Mouse (Mus musculus) liver, embryonic 16.5 days (tissue): ENCODE results near the gene Dstn. TPM values are rescaled to one million over a fixed set of nuclear protein-coding genes. Genes with fewer than 3 reads are reported as not detected.

Experiments
- ATAC-seq: fragments of 200-750 bp; cut with Nextera tagmentation; 2 replicates; pipeline ENCODE4 v1.8.0; 2017; ENCODE audit warnings: low read depth, mild to moderate bottlenecking, moderate number of reproducible peaks, moderate library complexity
- H3K27ac ChIP-seq: fragments of 300-500 bp; sonication (generic); 2 replicates; pipeline ENCODE4 v1.5.1; 2014; ENCODE audit warnings: mild to moderate bottlenecking, low read length
- H3K27me3 ChIP-seq: fragments of 300-500 bp; sonication (generic); 2 replicates; pipeline ENCODE4 v1.6.1; 2014; ENCODE audit warnings: low read depth, low read length, mixed read lengths; ENCODE audit not compliant: control insufficient read depth, insufficient read depth
- H3K36me3 ChIP-seq: fragments of 300-500 bp; sonication (generic); 2 replicates; pipeline ENCODE4 v1.6.1; 2014; ENCODE audit warnings: mild to moderate bottlenecking; ENCODE audit not compliant: control insufficient read depth, insufficient read depth
- H3K4me1 ChIP-seq: fragments of 300-500 bp; sonication (generic); 2 replicates; pipeline ENCODE4 v1.6.1; 2014; ENCODE audit warnings: low read depth, low read length, mixed read lengths; ENCODE audit not compliant: control insufficient read depth
- H3K4me2 ChIP-seq: fragments of 300-500 bp; sonication (generic); 2 replicates; pipeline ENCODE4 v1.6.1; 2014; ENCODE audit warnings: low read depth, low read length, mixed read lengths
- H3K4me3 ChIP-seq: fragments of 300-500 bp; sonication (generic); 2 replicates; pipeline ENCODE4 v1.5.1; 2014; ENCODE audit warnings: low read depth, mild to moderate bottlenecking, low read length
- H3K9ac ChIP-seq: fragments of 300-500 bp; sonication (generic); 2 replicates; pipeline ENCODE4 v1.6.1; 2014; ENCODE audit warnings: low read depth, low read length
- H3K9me3 ChIP-seq: fragments of 300-500 bp; sonication (generic); replicated peaks from 2 replicates; pipeline ENCODE4 v1.6.1; 2016; ENCODE audit warnings: low read length; ENCODE audit not compliant: control insufficient read depth
- WGBS: fragments of 180-500 bp; shearing (Covaris S2); extraction: QIAGEN DNeasy Blood & Tissue Kit; methylation state at CpG from one replicate; pipeline ENCODE4 v1.1.7; 2014; ENCODE audit not compliant: insufficient replicate concordance; 5-methylcytosine and 5-hydroxymethylcytosine counted together
- polyA plus RNA-seq: library from polyadenylated mRNA; unstranded; fragments of >200 nt; fragmentation: Nextera tagmentation; extraction: Ambion mirVana; gene quantifications from 2 replicates; pipeline ENCODE4 v1.2.1, GENCODE M21; 2015

Gene Dstn
- polyA plus RNA-seq, 1 experiment from 2014 or later = 137 TPM

DNA sequence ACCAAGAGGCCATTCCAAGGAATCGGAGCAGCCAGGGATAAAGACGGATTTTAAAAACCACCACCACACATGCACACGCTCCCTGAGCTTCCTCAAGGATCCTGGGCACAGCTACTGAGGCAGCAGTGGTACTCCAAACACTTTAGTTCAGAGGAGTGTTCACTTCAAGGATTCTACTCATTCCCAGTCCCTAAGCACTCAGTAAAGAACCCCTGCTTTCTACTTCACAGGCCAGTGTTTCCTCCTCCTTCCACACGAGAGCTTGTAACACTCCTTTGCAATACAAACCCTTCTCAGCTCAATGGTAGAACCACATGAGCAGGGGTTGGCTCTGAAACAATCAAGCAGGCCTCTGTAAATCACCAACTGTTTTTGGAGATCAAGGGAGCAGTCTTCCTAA is 67.0 kb downstream of the Dstn start:
- Histone ChIP-seq H3K27ac (no peak overlapping the region), H3K9me3 (no peaks in the 10 kb centered on the region), H3K4me3 (no peak overlapping the region), H3K27me3 (no peaks in the 10 kb centered on the region), H3K4me2 (no peak overlapping the region), H3K36me3 (peaks cover 8% of the 10 kb centered on the region), H3K9ac (no peak overlapping the region), H3K4me1 (peaks cover 34% of the 10 kb centered on the region)
- 65% methylated on average over 4 of the region's 4 CpGs for WGBS
- no peak for ATAC-seq

DNA sequence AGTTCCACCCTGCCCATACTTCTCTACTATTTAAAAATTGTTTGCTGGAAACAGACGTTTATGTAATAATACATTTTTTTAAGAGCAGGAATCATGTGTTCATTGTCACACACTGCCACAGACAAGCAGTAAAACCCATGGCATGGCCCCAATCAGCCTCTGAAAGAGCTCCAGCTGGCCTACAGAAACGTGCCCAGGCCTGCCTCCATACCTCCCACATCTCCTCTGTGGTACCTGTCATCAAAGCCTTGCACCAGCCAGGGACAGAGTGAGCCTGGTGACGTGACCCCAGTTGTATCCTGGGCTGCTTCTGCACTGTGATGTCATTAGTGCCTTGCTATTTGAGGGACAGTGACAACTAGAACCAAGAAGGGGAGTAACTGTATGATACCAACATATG is 67.8 kb downstream of the Dstn start:
- H3K4me2 ChIP-seq = no peak overlapping the region
- peaks cover 32% of the 10 kb centered on the region for H3K4me1 ChIP-seq
- no peak overlapping the region for H3K9ac ChIP-seq
- WGBS = 45% methylated on average over 3 of the region's 3 CpGs
- no peak overlapping the region for H3K4me3 ChIP-seq
- no peaks in the 10 kb centered on the region for H3K27me3 ChIP-seq
- H3K9me3 ChIP-seq = no peaks in the 10 kb centered on the region
- ATAC-seq = no peak
- peaks cover 8% of the 10 kb centered on the region for H3K36me3 ChIP-seq
- no peak overlapping the region for H3K27ac ChIP-seq

DNA sequence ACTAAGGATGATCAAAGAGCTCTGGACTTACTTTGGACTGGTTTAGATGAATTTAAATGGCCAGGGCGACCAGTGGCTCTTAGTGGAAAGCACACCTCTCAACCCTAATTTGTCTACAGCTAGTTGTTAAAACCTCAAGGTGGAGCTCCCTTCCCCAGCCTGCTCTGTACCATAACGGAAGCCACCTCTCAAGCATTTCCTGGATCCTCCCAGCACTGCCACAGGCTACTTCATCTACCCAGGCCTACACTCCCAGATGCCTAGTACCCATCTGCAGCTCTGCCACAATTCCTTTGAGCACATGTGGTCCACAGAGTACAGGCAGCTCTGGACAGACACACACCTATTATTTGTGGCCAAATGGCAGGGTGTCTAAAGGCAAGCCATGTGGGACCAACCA is 68.4 kb downstream of the Dstn start:
- peaks cover 8% of the 10 kb centered on the region for H3K36me3 ChIP-seq
- no peak for ATAC-seq
- 45% methylated on average over 2 of the region's 2 CpGs for WGBS

DNA sequence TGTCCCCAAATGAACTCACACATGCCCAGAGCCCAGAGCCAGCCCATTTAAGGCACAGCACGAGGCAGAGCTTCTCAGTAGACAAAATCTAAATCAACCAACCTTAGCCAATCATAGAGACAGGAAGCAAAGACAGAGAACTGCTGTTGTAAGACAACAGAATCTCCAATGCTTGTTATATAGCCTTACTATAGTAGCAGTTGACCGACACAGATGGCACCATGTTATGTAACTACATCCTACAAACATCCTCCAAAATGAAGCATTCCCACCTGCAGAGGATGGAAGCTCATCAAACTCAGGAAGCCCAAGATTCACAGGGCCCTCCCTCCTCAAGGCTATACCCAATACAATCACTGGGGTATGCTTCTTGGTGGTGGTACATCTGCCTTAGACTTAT is 72.4 kb downstream of the Dstn start:
- WGBS = 44% methylated on average over 2 of the region's 2 CpGs
- no peak overlapping the region for H3K9ac ChIP-seq
- no peak overlapping the region for H3K4me2 ChIP-seq
- no peaks in the 10 kb centered on the region for H3K9me3 ChIP-seq
- no peaks in the 10 kb centered on the region for H3K27me3 ChIP-seq
- H3K27ac ChIP-seq = no peak overlapping the region
- no peak overlapping the region for H3K4me3 ChIP-seq
- H3K4me1 ChIP-seq = peaks cover 7% of the 10 kb centered on the region
- H3K36me3 ChIP-seq = peaks cover 8% of the 10 kb centered on the region
- ATAC-seq = no peak

More for the DNA sequence above, 68.4 kb downstream of the Dstn start:
- peaks cover 29% of the 10 kb centered on the region for H3K4me1 ChIP-seq
- no peak overlapping the region for H3K4me3 ChIP-seq
- H3K9ac ChIP-seq = no peak overlapping the region
- no peak overlapping the region for H3K4me2 ChIP-seq
- H3K27me3 ChIP-seq = no peaks in the 10 kb centered on the region
- H3K9me3 ChIP-seq = no peaks in the 10 kb centered on the region
- no peak overlapping the region for H3K27ac ChIP-seq

DNA sequence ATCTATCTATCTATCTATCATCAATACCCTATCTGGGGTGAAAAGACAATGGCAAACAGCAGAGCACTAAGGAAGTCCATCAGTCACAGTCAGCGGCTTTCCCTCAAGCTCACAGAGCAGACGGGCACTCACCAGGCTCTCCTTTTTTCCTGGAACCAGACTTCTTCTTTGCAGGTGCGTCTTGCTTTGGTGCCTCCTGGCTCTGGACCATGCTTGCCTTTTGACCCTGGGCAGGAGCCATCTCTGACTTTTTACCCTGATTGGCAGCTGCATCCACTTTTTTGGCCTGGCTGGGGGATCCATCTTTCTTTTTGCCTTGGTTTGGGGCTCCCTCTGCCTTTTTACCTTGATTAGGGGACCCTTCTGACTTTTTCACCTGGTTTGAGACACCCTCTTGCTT is 72.9 kb downstream of the Dstn start:
- H3K9ac ChIP-seq = no peak overlapping the region
- H3K27ac ChIP-seq = no peak overlapping the region
- no peak overlapping the region for H3K4me3 ChIP-seq
- H3K9me3 ChIP-seq = no peaks in the 10 kb centered on the region
- H3K27me3 ChIP-seq = no peaks in the 10 kb centered on the region
- 86% methylated on average over 3 of the region's 3 CpGs for WGBS
- H3K36me3 ChIP-seq = peaks cover 8% of the 10 kb centered on the region
- no peak for ATAC-seq
- H3K4me1 ChIP-seq = peaks cover 10% of the 10 kb centered on the region
- H3K4me2 ChIP-seq = no peak overlapping the region

DNA sequence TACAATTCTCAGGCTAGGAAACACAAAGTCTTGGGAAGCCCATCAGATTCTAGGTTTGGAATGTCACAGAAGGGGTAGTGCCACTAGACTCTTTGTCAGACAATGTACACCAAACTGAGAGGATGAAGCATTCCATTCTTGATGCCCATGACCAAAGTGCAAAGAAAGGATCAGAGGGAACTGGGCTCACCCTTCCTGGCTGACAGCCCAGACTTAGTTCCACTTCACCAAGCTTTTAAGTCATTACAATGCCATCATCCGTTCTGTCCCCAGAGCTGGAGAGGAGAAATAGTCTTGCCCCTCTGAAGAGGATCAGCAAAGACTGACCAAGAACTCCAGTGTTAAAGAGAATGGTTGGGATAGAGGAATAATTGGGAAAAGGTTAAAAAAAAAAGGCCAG is 75.9 kb downstream of the Dstn start:
- no peak for ATAC-seq
- Histone ChIP-seq H3K36me3 (no peaks in the 10 kb centered on the region; the same call in 1 of the 2 replicates), H3K27ac (no peak overlapping the region), H3K4me3 (no peak overlapping the region), H3K9me3 (no peaks in the 10 kb centered on the region), H3K4me1 (peaks cover 14% of the 10 kb centered on the region), H3K9ac (no peak overlapping the region), H3K27me3 (no peaks in the 10 kb centered on the region), H3K4me2 (no peak overlapping the region)
- 43% methylated on average over 1 of the region's 1 CpGs for WGBS

DNA sequence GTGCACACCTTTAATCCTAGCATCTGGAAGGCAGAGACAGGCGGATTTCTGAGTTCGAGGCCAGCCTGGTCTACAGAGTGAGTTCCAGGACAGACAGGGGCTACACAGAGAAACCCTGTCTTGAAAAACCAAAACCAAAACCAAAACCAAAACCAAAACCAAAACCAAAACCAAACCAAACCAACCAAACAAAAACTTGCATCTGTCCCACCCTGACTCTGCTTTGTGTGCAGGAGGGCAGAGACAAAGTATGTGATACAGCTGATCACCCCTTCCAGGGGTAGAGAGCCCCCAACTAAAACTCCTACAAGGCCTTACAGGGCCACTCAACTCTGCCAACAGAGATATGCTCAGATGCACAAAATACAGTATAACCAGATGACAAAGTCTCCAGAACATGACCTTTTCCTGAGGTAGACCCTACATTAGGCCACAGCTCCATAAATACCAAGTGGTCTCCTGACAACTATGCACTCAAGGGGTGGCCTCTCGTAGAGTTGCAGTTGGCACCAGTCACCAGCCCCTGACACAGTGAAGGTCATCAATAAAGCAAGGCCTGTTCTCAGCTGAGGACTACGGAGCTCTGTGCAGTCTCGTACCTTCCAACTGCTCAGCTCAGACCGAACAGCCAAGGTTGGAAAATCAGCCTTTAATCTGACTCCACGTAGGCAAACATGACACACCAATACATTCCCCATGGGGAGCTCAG is 77.0 kb downstream of the Dstn start:
- 69% methylated on average over 7 of the region's 7 CpGs for WGBS
- Histone ChIP-seq H3K4me3 (no peak overlapping the region), H3K9ac (no peak overlapping the region), H3K4me1 (peaks cover 14% of the 10 kb centered on the region), H3K4me2 (no peak overlapping the region), H3K36me3 (no peaks in the 10 kb centered on the region), H3K27me3 (no peaks in the 10 kb centered on the region), H3K9me3 (no peaks in the 10 kb centered on the region), H3K27ac (no peak overlapping the region)
- 0 out of 2 replicates have a peak, but pooled peaks have one; percentile 13 for ATAC-seq

Other genes starting within 250 kb of the Dstn start
- 0.11 and 0.13 TPM in 2 replicates for gene Bfsp1, start 52.1 kb upstream of the Dstn start, polyA plus RNA-seq
- gene Rrbp1, start 95.9 kb downstream of the Dstn start, polyA plus RNA-seq = 64.0 and 78.6 TPM in 2 replicates
- gene Banf2, start 117.7 kb downstream of the Dstn start, polyA plus RNA-seq = not detected in 2 replicates